Mouse (Mus musculus) small intestine, adult 2 months (tissue): ENCODE measurements around the gene Tmem52b.

ENCODE experiments used
- CTCF ChIP-seq: fragments of 200-500 bp; IDR thresholded peaks from 2 replicates; pipeline ENCODE4 v1.5.1; 2012; ENCODE audit warnings: low read depth, mild to moderate bottlenecking, control low read depth, inconsistent platforms, low read length, moderate library complexity, mixed read lengths; ENCODE audit not compliant: insufficient replicate concordance, insufficient read length; ENCODE audit errors: extremely low read depth
- POLR2A ChIP-seq: fragments of 200-500 bp; IDR thresholded peaks from 2 replicates; pipeline ENCODE4 v1.6.1; 2012; ENCODE audit warnings: low read depth, mild to moderate bottlenecking, control low read depth, inconsistent platforms, low read length, moderate library complexity

GRCm38 (mm10) chr6:129526069-129526468, 13.7 kb downstream of the Tmem52b start:
- TF ChIP-seq CTCF (no peak), POLR2A (no peak)
